Mouse (Mus musculus) small intestine, adult 2 months (tissue): Measurements from ENCODE around the gene Atic. TPM values are rescaled to one million over a fixed set of nuclear protein-coding genes. Genes with fewer than 3 reads are reported as not detected.

Experiments used
- H3K27ac ChIP-seq: fragments of 200-500 bp; 2 replicates; pipeline ENCODE4 v1.5.1; 2012; ENCODE audit warnings: low read depth, low read length, control low read depth, inconsistent platforms; ENCODE audit not compliant: insufficient read depth
- H3K27me3 ChIP-seq: fragments of 200-500 bp; 2 replicates; pipeline ENCODE4 v1.6.1; 2012; ENCODE audit warnings: mild to moderate bottlenecking, moderate library complexity, low read length, inconsistent platforms; ENCODE audit not compliant: control insufficient read depth, insufficient read depth
- H3K36me3 ChIP-seq: fragments of 200-500 bp; 2 replicates; pipeline ENCODE4 v1.6.1; 2012; ENCODE audit warnings: mild to moderate bottlenecking, low read length, control low read depth, inconsistent platforms; ENCODE audit not compliant: control insufficient read depth, insufficient read depth
- H3K4me1 ChIP-seq: fragments of 200-500 bp; 2 replicates; pipeline ENCODE4 v1.6.1; 2012; ENCODE audit warnings: low read length, inconsistent platforms, mixed read lengths; ENCODE audit not compliant: control insufficient read depth, insufficient read depth, insufficient read length
- H3K4me3 ChIP-seq: fragments of 200-500 bp; 2 replicates; pipeline ENCODE4 v1.5.1; 2012; ENCODE audit warnings: low read depth, mild to moderate bottlenecking, control low read depth, inconsistent platforms, low read length, moderate library complexity
- CTCF ChIP-seq: fragments of 200-500 bp; IDR thresholded peaks from 2 replicates; pipeline ENCODE4 v1.5.1; 2012; ENCODE audit warnings: low read depth, mild to moderate bottlenecking, control low read depth, inconsistent platforms, low read length, moderate library complexity, mixed read lengths; ENCODE audit not compliant: insufficient replicate concordance, insufficient read length; ENCODE audit errors: extremely low read depth
- POLR2A ChIP-seq: fragments of 200-500 bp; IDR thresholded peaks from 2 replicates; pipeline ENCODE4 v1.6.1; 2012; ENCODE audit warnings: low read depth, mild to moderate bottlenecking, control low read depth, inconsistent platforms, low read length, moderate library complexity
- WGBS: fragments of 180-500 bp; shearing (Covaris S2); methylation state at CpG from one replicate; pipeline ENCODE4 v1.1.7; 2018; 5-methylcytosine and 5-hydroxymethylcytosine counted together
- polyA plus RNA-seq: library from polyadenylated mRNA; depleted of rRNA; stranded (reverse); fragments of >200 nt; gene quantifications from 2 replicates; pipeline ENCODE4 v1.2.3, GENCODE M21; 2012

Gene Atic
- polyA plus RNA-seq, 1 experiment = 13.9 TPM

- Histone ChIP-seq H3K27me3 (no peaks in the 10 kb centered on the region), H3K4me1 (no peaks in the 10 kb centered on the region), H3K27ac (no peak overlapping the region), H3K36me3 (no peaks in the 10 kb centered on the region), H3K4me3 (no peak overlapping the region)
- no peak for TF ChIP-seq POLR2A
- no peak for TF ChIP-seq CTCF
- 91% methylated on average over 9 of the region's 9 CpGs for WGBS
These were observed 36.2 kb downstream of the Atic start for GRCm38 (mm10) chr1:71593184-71593583.

- 83% methylated on average over 2 of the region's 2 CpGs for WGBS
- H3K4me1 ChIP-seq = no peaks in the 10 kb centered on the region
- no peak overlapping the region for H3K27ac ChIP-seq
- no peaks in the 10 kb centered on the region for H3K27me3 ChIP-seq
- TF ChIP-seq POLR2A = no peak
- no peak for TF ChIP-seq CTCF
- H3K36me3 ChIP-seq = peaks cover 2% of the 10 kb centered on the region; the same call in 1 of the 2 replicates
- H3K4me3 ChIP-seq = no peak overlapping the region
These were observed 37.3 kb downstream of the Atic start for GRCm38 (mm10) chr1:71594268-71594667.

GRCm38 (mm10) chr1:71595365-71595764 lies 38.4 kb downstream of the Atic start:
- no peak for TF ChIP-seq POLR2A
- TF ChIP-seq CTCF = no peak
- no peak overlapping the region for H3K4me3 ChIP-seq
- 88% methylated on average over 4 of the region's 4 CpGs for WGBS
- H3K36me3 ChIP-seq = peaks cover 2% of the 10 kb centered on the region; the same call in 1 of the 2 replicates
- H3K27me3 ChIP-seq = no peaks in the 10 kb centered on the region
- H3K27ac ChIP-seq = no peak overlapping the region
- no peaks in the 10 kb centered on the region for H3K4me1 ChIP-seq

- TF ChIP-seq POLR2A = no peak
- no peak for TF ChIP-seq CTCF
- 83% methylated on average over 2 of the region's 2 CpGs for WGBS
- no peak overlapping the region for H3K27ac ChIP-seq
- no peaks in the 10 kb centered on the region for H3K27me3 ChIP-seq
- H3K4me3 ChIP-seq = no peak overlapping the region
- H3K36me3 ChIP-seq = no peaks in the 10 kb centered on the region
- H3K4me1 ChIP-seq = no peaks in the 10 kb centered on the region
These were observed 48.8 kb downstream of the Atic start for GRCm38 (mm10) chr1:71605751-71606150.

- TF ChIP-seq POLR2A = no peak
- no peak for TF ChIP-seq CTCF
- Histone ChIP-seq H3K36me3 (no peaks in the 10 kb centered on the region), H3K4me1 (no peaks in the 10 kb centered on the region), H3K27me3 (no peaks in the 10 kb centered on the region), H3K27ac (no peak overlapping the region), H3K4me3 (no peak overlapping the region)
- 85% methylated on average over 8 of the region's 8 CpGs for WGBS
These were observed 49.8 kb downstream of the Atic start for GRCm38 (mm10) chr1:71606600-71607325.

- 94% methylated on average over 37 of the region's 37 CpGs for WGBS
- H3K36me3 ChIP-seq = no peaks in the 10 kb centered on the region
- no peaks in the 10 kb centered on the region for H3K4me1 ChIP-seq
- H3K27ac ChIP-seq = no peak overlapping the region
- no peaks in the 10 kb centered on the region for H3K27me3 ChIP-seq
- TF ChIP-seq POLR2A = no peak
- TF ChIP-seq CTCF = no peak
- H3K4me3 ChIP-seq = no peak overlapping the region
These were observed 52.3 kb downstream of the Atic start for GRCm38 (mm10) chr1:71609057-71609775.

- no peak for TF ChIP-seq CTCF
- TF ChIP-seq POLR2A = no peak
- WGBS = 79% methylated on average over 5 of the region's 5 CpGs
- H3K4me1 ChIP-seq = no peaks in the 10 kb centered on the region
- no peak overlapping the region for H3K27ac ChIP-seq
- no peaks in the 10 kb centered on the region for H3K27me3 ChIP-seq
- no peak overlapping the region for H3K4me3 ChIP-seq
- H3K36me3 ChIP-seq = no peaks in the 10 kb centered on the region
These were observed 53.0 kb downstream of the Atic start for GRCm38 (mm10) chr1:71609916-71610315.
